Mouse (Mus musculus): ENCODE data around the gene Naa15. TPM values are rescaled to one million over a fixed set of nuclear protein-coding genes. Genes with fewer than 3 reads are reported as not detected.
"Not testable (repeated sequence)": the region's sequence is repeated elsewhere in the genome, so short reads cannot be mapped to it uniquely, and the experiment has no call there.

Naa15 gene
- polyA plus RNA-seq, 1 experiment from 2014 or later, result 27.9 TPM

DNA sequence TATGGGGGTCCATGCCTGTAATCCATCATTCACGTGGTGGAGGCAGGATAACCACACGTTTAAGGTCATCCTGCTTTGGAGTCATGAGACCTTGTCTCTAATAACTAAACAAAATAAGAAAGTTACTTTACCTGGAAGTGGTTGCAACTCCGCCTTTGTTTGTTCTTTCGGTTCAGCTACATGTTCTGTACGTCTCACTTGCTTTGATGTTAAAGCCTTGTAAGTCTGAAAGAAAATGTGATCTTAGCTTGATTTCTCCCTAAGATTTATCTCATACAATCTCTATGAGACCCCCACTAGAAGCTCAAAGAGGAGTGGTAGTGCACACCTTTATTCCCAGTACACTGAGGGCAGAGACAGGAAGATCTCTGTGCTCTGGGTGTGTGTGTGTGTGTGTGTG lies 23.9 kb upstream of the Naa15 start:
- Histone ChIP-seq H3K27ac (ENCODE audit: low read length) (no peak overlapping the region), H3K9ac (ENCODE audit: low read depth, low read length) (no peak overlapping the region), H3K9me3 (ENCODE audit: control insufficient read depth, low read length) (no peaks in the 10 kb centered on the region), H3K4me3 (ENCODE audit: low read length) (no peak overlapping the region), H3K4me2 (ENCODE audit: low read depth, low read length) (no peak overlapping the region), H3K27me3 (replicated peaks; ENCODE audit: control insufficient read depth, insufficient read depth, low read length) (no peaks in the 10 kb centered on the region; the same call in 1 of the 2 replicates), H3K36me3 (ENCODE audit: control insufficient read depth, insufficient read depth, low read length) (no peaks in the 10 kb centered on the region), H3K4me1 (ENCODE audit: control insufficient read depth, insufficient read depth, low read length) (peaks cover 1% of the 10 kb centered on the region)
- ATAC-seq, result no peak
- 77% methylated on average over 5 of the region's 5 CpGs for WGBS

DNA sequence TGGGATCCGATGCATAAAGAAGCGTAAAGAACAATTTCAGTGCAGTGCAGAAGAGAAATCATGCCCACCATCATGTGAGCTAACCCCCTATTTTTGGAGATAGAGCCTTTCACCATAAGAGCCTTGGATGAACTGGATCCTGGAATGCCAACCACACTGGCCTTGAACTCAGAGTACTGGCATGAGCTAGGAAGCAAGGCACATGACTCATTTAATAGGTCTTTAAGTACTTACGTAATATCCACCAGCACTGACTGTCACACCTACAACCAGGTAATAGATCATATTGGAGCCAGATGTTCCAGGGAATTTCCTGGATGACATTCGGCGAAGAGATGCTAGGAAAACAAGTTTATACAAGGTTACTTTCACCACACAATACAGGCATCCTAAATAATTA lies 23.4 kb upstream of the Naa15 start:
- no peak overlapping the region for H3K4me3 ChIP-seq (ENCODE audit: low read length)
- 91% methylated on average over 5 of the region's 5 CpGs for WGBS
- no peak overlapping the region for H3K9ac ChIP-seq (ENCODE audit: low read depth, low read length)
- H3K4me1 ChIP-seq (ENCODE audit: control insufficient read depth, insufficient read depth, low read length), result peaks cover 4% of the 10 kb centered on the region
- no peak for ATAC-seq
- H3K27ac ChIP-seq (ENCODE audit: low read length), result no peak overlapping the region
- H3K27me3 ChIP-seq (replicated peaks; ENCODE audit: control insufficient read depth, insufficient read depth, low read length), result no peaks in the 10 kb centered on the region; the same call in 1 of the 2 replicates
- H3K9me3 ChIP-seq (ENCODE audit: control insufficient read depth, low read length), result no peaks in the 10 kb centered on the region
- no peak overlapping the region for H3K4me2 ChIP-seq (ENCODE audit: low read depth, low read length)
- H3K36me3 ChIP-seq (ENCODE audit: control insufficient read depth, insufficient read depth, low read length), result no peaks in the 10 kb centered on the region

DNA sequence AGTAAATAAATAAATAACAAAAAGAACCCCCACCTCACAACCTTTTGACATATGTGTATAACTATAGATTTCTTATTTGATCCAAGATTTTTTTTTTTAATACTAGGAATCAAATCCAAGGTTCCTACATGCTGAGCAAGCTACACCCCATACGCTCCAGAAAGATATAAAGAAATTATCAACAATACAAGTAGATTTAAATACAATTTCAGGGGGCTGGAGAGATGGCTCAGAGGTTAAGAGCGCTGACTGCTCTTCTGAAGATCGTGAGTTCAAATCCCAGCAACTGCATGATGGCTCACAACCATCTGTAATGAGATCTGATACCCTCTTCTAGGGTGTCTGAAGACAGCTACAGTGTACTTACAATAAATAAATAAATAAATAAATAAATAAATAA lies 21.9 kb upstream of the Naa15 start:
- 97% methylated on average over 3 of the region's 3 CpGs for WGBS
- not testable (repeated sequence) for H3K4me2 ChIP-seq (ENCODE audit: low read depth, low read length); H3K36me3 ChIP-seq (ENCODE audit: control insufficient read depth, insufficient read depth, low read length); H3K27me3 ChIP-seq (replicated peaks; ENCODE audit: control insufficient read depth, insufficient read depth, low read length); H3K4me1 ChIP-seq (ENCODE audit: control insufficient read depth, insufficient read depth, low read length); H3K4me3 ChIP-seq (ENCODE audit: low read length); H3K9ac ChIP-seq (ENCODE audit: low read depth, low read length); H3K9me3 ChIP-seq (ENCODE audit: control insufficient read depth, low read length); ATAC-seq; H3K27ac ChIP-seq (ENCODE audit: low read length)

DNA sequence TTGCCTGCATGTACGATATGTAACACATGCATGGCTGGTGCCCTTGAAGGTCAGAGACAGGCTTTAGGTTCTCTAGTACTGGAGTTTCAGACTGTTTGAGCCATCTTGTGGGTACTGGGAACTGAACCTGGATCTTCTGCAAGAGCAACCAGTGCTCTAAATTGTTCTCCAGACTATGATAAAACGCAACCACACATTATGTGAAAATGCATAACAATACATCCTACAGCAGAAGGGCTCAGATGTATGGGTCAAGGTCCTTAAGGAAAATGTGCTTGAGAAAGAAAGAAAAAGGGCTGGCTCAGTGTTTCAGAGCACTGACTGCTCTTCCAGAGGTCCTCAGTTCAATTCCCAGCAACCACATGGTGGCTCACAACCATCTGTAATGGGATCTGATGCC lies 21.3 kb upstream of the Naa15 start:
- H3K27me3 ChIP-seq (replicated peaks; ENCODE audit: control insufficient read depth, insufficient read depth, low read length), result no peaks in the 10 kb centered on the region; the same call in 1 of the 2 replicates
- WGBS, result 92% methylated on average over 2 of the region's 2 CpGs
- no peak overlapping the region for H3K27ac ChIP-seq (ENCODE audit: low read length)
- no peak for ATAC-seq
- H3K4me2 ChIP-seq (ENCODE audit: low read depth, low read length), result no peak overlapping the region
- no peak overlapping the region for H3K9ac ChIP-seq (ENCODE audit: low read depth, low read length)
- no peak overlapping the region for H3K4me3 ChIP-seq (ENCODE audit: low read length)
- no peaks in the 10 kb centered on the region for H3K36me3 ChIP-seq (ENCODE audit: control insufficient read depth, insufficient read depth, low read length)
- H3K4me1 ChIP-seq (ENCODE audit: control insufficient read depth, insufficient read depth, low read length), result peaks cover 4% of the 10 kb centered on the region
- no peaks in the 10 kb centered on the region for H3K9me3 ChIP-seq (ENCODE audit: control insufficient read depth, low read length)

DNA sequence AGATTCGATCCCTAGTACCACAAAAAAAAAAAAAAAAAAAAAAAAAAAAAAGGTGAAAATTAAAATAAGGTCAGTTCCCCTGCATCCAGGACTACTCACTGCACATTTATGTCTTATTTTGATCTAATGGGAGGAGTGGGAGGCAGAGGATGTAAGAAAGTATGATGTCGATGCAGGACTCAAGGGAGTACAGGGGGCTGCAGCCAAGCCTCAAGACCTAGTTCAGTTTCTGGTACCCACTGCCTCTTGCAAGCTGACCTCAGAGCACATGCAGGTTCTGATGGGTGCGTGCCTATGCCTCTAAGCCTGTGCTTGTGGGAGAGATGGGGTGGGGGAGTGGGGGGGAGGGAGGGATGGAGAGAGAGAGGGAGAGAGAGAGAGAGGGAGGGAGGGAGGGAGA lies 20.1 kb upstream of the Naa15 start:
- Histone ChIP-seq H3K27me3 (replicated peaks; ENCODE audit: control insufficient read depth, insufficient read depth, low read length) (no peaks in the 10 kb centered on the region; the same call in 1 of the 2 replicates), H3K27ac (ENCODE audit: low read length) (no peak overlapping the region), H3K9me3 (ENCODE audit: control insufficient read depth, low read length) (no peaks in the 10 kb centered on the region), H3K4me2 (ENCODE audit: low read depth, low read length) (no peak overlapping the region), H3K36me3 (ENCODE audit: control insufficient read depth, insufficient read depth, low read length) (no peaks in the 10 kb centered on the region), H3K9ac (ENCODE audit: low read depth, low read length) (no peak overlapping the region), H3K4me3 (ENCODE audit: low read length) (no peak overlapping the region), H3K4me1 (ENCODE audit: control insufficient read depth, insufficient read depth, low read length) (peaks cover 4% of the 10 kb centered on the region)
- 72% methylated on average over 3 of the region's 3 CpGs for WGBS
- ATAC-seq, result no peak

DNA sequence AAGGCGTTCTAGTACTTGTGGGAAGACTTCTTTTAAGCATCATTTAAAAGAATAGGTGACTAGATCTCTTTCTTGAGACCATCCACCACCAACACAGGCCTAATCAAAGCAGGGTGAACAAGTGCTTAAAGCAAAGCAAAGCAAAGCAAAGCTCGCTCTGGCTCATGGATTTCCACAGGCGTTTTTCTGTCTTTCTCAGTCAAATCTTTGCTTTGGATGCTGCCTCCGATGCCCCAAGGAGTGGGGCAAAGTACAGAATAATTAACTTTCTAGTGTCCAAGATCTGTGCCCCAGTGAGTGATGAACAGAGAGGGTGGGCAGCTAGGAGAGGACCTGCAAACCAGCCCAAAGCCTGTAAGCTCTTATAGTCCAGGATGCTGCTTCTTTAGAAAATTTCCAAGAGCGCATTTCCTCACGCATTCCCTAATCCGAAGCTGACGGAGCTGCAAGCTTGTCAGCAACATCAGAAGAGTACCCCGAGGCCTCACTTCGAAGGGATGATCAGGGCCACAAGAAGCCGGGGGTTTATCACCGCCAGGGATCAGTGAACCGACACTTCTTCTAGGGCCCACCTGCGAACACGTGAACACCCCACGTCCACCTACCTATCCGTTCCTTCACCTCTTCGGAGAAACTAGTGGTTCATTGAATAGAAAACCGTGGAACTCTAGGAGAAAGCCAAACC lies 19.3 kb upstream of the Naa15 start:
- no peaks in the 10 kb centered on the region for H3K36me3 ChIP-seq (ENCODE audit: control insufficient read depth, insufficient read depth, low read length)
- H3K9me3 ChIP-seq (ENCODE audit: control insufficient read depth, low read length), result no peaks in the 10 kb centered on the region
- H3K4me1 ChIP-seq (ENCODE audit: control insufficient read depth, insufficient read depth, low read length), result peaks cover 4% of the 10 kb centered on the region
- 43% methylated on average over 19 of the region's 19 CpGs for WGBS
- H3K4me3 ChIP-seq (ENCODE audit: low read length), result no peak overlapping the region
- no peaks in the 10 kb centered on the region; the same call in 1 of the 2 replicates for H3K27me3 ChIP-seq (replicated peaks; ENCODE audit: control insufficient read depth, insufficient read depth, low read length)
- peak overlapping the region; percentile 88 for H3K4me2 ChIP-seq (ENCODE audit: low read depth, low read length)
- no peak overlapping the region for H3K9ac ChIP-seq (ENCODE audit: low read depth, low read length)
- H3K27ac ChIP-seq (ENCODE audit: low read length), result no peak overlapping the region
- ATAC-seq, result no peak

DNA sequence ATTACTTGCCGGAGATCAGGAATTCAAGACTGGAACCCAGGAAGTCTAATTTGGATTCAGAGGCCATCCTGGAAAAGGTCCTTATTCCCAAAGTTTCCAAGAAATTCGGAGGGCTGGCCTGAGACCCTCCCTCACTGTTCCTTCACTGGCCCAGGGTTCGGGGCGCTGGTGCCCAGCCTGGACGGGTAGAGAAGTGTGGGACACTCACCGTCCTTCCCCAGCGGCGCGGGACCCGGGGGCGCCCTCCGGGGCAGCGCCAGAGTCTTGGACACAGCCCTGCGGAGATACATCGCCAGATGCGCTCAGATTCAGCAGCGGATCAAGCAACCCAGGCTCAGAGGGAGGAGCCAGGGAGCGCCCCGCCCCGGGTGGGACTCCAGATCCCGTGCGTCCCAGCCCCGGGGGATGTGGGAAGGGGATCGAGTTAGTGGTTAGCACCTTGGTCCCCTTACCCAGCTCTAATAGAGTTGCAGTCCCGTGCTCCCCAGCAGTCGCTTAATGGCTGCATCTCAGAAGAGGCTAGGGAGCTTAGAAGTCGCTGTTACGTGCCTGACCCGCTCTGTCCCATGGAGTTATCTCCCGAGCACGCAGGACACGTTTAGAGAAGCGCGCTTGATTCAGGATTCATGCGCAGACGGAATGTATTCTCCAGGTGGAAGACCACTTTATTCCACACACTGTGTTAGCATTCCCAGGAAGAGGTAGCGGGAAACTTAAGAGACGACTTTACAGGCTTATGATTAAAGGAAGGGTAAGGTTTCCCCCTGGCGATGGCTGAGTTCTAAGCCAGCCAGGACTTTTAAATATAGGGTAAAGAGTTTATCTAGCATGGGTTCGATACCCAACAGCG lies 18.5 kb upstream of the Naa15 start, which contains the start of gene Mgarp:
Gene Mgarp (minus strand): TSS at position 520 of the 850 bp plus-strand sequence.
- Histone ChIP-seq H3K27me3 (replicated peaks; ENCODE audit: control insufficient read depth, insufficient read depth, low read length) (no peaks in the 10 kb centered on the region; the same call in 1 of the 2 replicates), H3K4me1 (ENCODE audit: control insufficient read depth, insufficient read depth, low read length) (peaks cover 4% of the 10 kb centered on the region), H3K9me3 (ENCODE audit: control insufficient read depth, low read length) (no peaks in the 10 kb centered on the region), H3K27ac (ENCODE audit: low read length) (no peak within 1 kb of the TSS; the same call in 1 of the 2 replicates), H3K9ac (ENCODE audit: low read depth, low read length) (peak within 1 kb of the TSS; percentile 56), H3K36me3 (ENCODE audit: control insufficient read depth, insufficient read depth, low read length) (no peaks in the 10 kb centered on the region), H3K4me3 (ENCODE audit: low read length) (peak within 1 kb of the TSS; percentile 66), H3K4me2 (ENCODE audit: low read depth, low read length) (peak within 1 kb of the TSS; percentile 88)
- WGBS, result 3% methylated on average over 40 of the region's 41 CpGs
- ATAC-seq, result peak; percentile 91

DNA sequence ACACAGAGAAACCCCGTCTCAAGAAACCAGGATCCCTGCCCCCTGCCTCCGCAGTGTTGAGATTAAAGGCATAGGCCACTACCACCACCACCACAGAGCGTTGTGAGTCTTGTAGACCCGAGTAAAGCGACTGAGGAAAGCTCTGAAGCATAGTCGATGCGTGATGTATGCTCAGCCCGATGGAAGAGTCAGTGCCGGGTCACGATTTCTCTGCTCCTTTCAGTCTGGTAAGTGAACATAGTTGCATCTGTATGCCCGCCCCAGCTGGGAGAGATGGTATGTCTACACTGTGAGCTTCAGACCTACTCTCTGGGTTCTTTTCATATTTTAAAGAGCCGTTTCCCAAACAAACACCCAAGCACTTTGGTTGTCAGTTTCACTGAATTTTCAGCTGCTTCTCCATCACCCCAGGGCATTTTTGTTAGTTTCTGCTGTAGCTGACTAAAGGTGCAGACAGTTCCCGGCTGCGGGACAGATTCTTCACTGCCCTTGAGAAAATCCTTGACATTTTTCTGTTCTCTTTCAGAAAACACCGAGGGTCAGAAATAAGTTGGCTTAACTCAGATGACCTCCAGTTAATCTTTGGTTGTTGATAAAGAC lies 17.1 kb upstream of the Naa15 start:
- Histone ChIP-seq H3K27ac (ENCODE audit: low read length) (no peak overlapping the region), H3K4me1 (ENCODE audit: control insufficient read depth, insufficient read depth, low read length) (peaks cover 4% of the 10 kb centered on the region), H3K9me3 (ENCODE audit: control insufficient read depth, low read length) (no peaks in the 10 kb centered on the region), H3K36me3 (ENCODE audit: control insufficient read depth, insufficient read depth, low read length) (peaks cover 3% of the 10 kb centered on the region; the same call in 1 of the 2 replicates), H3K4me3 (ENCODE audit: low read length) (no peak overlapping the region), H3K4me2 (ENCODE audit: low read depth, low read length) (no peak overlapping the region), H3K27me3 (replicated peaks; ENCODE audit: control insufficient read depth, insufficient read depth, low read length) (no peaks in the 10 kb centered on the region; the same call in 1 of the 2 replicates), H3K9ac (ENCODE audit: low read depth, low read length) (no peak overlapping the region)
- WGBS, result 63% methylated on average over 15 of the region's 15 CpGs
- no peak for ATAC-seq

DNA sequence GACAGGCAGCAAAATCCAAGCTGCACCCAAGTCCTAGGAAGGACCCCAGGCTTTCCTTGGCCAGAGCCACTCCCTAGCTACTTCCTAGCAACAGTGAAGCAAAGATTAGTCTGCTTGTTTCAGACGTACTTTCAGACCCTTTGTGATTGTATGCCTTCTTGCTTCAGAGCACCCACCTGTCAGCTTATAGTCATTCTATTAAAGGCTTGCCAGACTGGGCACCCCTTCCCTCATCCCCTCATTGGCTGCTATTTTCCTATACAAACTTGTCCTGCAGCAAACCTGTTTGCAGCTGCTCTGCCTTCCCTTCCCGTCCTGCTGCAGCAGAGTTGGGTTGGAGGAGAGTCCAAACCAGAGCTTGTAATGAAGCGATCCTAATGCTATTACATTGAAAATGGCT lies 16.3 kb upstream of the Naa15 start:
- ATAC-seq, result no peak
- no peak overlapping the region for H3K4me3 ChIP-seq (ENCODE audit: low read length)
- no peak overlapping the region; the same call in 1 of the 2 replicates for H3K9ac ChIP-seq (ENCODE audit: low read depth, low read length)
- H3K4me1 ChIP-seq (ENCODE audit: control insufficient read depth, insufficient read depth, low read length), result peaks cover 4% of the 10 kb centered on the region
- H3K27me3 ChIP-seq (replicated peaks; ENCODE audit: control insufficient read depth, insufficient read depth, low read length), result no peaks in the 10 kb centered on the region; the same call in 1 of the 2 replicates
- WGBS, result 20% methylated on average over 3 of the region's 3 CpGs
- no peaks in the 10 kb centered on the region for H3K9me3 ChIP-seq (ENCODE audit: control insufficient read depth, low read length)
- H3K4me2 ChIP-seq (ENCODE audit: low read depth, low read length), result no peak overlapping the region
- H3K27ac ChIP-seq (ENCODE audit: low read length), result no peak overlapping the region
- H3K36me3 ChIP-seq (ENCODE audit: control insufficient read depth, insufficient read depth, low read length), result peaks cover 6% of the 10 kb centered on the region; the same call in 1 of the 2 replicates
